Mouse (Mus musculus) heart, embryonic 15.5 days (tissue): ENCODE measurements around the gene Klri1. TPM values are rescaled to one million over a fixed set of nuclear protein-coding genes. Genes with fewer than 3 reads are reported as not detected.
"Not testable (repeated sequence)": the region's sequence is repeated elsewhere in the genome, so short reads cannot be mapped to it uniquely, and the experiment has no call there.

ENCODE experiments used
- ATAC-seq: fragments of 200-750 bp; cut with Nextera tagmentation; replicated peaks from 2 replicates; pipeline ENCODE4 v1.8.0; 2017; ENCODE audit warnings: low read depth, moderate TSS enrichment; ENCODE audit not compliant: insufficient number of reproducible peaks, insufficient read depth, low FRiP score
- H3K27ac ChIP-seq: fragments of 300-500 bp; sonication (generic); 2 replicates; pipeline ENCODE4 v1.5.1; 2015; ENCODE audit warnings: mild to moderate bottlenecking, inconsistent platforms
- H3K27me3 ChIP-seq: fragments of 300-500 bp; sonication (generic); 2 replicates; pipeline ENCODE4 v1.6.1; 2015; ENCODE audit warnings: inconsistent platforms
- H3K36me3 ChIP-seq: fragments of 300-500 bp; sonication (generic); 2 replicates; pipeline ENCODE4 v1.6.1; 2015; ENCODE audit warnings: mild to moderate bottlenecking, inconsistent platforms
- H3K4me1 ChIP-seq: fragments of 300-500 bp; sonication (generic); replicated peaks from 2 replicates; pipeline ENCODE4 v1.6.1; 2015; ENCODE audit warnings: inconsistent platforms
- H3K4me2 ChIP-seq: fragments of 300-500 bp; sonication (generic); 2 replicates; pipeline ENCODE4 v1.6.1; 2015; ENCODE audit warnings: inconsistent platforms, mild to moderate bottlenecking, moderate library complexity
- H3K4me3 ChIP-seq: fragments of 300-500 bp; sonication (generic); 2 replicates; pipeline ENCODE4 v1.5.1; 2015; ENCODE audit warnings: mild to moderate bottlenecking, inconsistent platforms
- H3K9ac ChIP-seq: fragments of 300-500 bp; sonication (generic); 2 replicates; pipeline ENCODE4 v1.6.1; 2015; ENCODE audit warnings: mild to moderate bottlenecking, inconsistent platforms
- H3K9me3 ChIP-seq: fragments of 300-500 bp; sonication (generic); replicated peaks from 2 replicates; pipeline ENCODE4 v1.6.1; 2016; ENCODE audit warnings: inconsistent platforms
- WGBS: fragments of 180-500 bp; shearing (Covaris S2); methylation state at CpG from one replicate; pipeline ENCODE4 v1.1.7; 2015; ENCODE audit warnings: mixed read lengths; 5-methylcytosine and 5-hydroxymethylcytosine counted together
- polyA plus RNA-seq: library from polyadenylated mRNA; unstranded; fragments of >200 nt; fragmentation: Nextera tagmentation; extraction: Ambion mirVana; gene quantifications from 2 replicates; pipeline ENCODE4 v1.2.1, GENCODE M21; 2015

Gene Klri1
- polyA plus RNA-seq, result 0.16 TPM in 1 of 2 replicates, not detected in the other

GRCm38 (mm10) chr6:129717032-129717431 is at the start of gene Klri1:
Gene Klri1, minus strand, starts transcription at chr6:129717132.
- no peak for ATAC-seq
- no peaks in the 10 kb centered on the region for H3K27me3 ChIP-seq
- H3K4me1 ChIP-seq, result no peaks in the 10 kb centered on the region
- no peak within 1 kb of the TSS for H3K4me2 ChIP-seq
- H3K36me3 ChIP-seq, result no peaks in the 10 kb centered on the region
- H3K9me3 ChIP-seq, result no peaks in the 10 kb centered on the region
- H3K4me3 ChIP-seq, result no peak within 1 kb of the TSS
- no peak within 1 kb of the TSS for H3K27ac ChIP-seq
- WGBS, result 73% methylated on average over 4 of the region's 4 CpGs
- no peak within 1 kb of the TSS for H3K9ac ChIP-seq

- H3K9ac ChIP-seq, result no peak overlapping the region
- 64% methylated on average over 3 of the region's 3 CpGs for WGBS
- H3K4me3 ChIP-seq, result no peak overlapping the region
- ATAC-seq, result no peak
- H3K36me3 ChIP-seq, result no peaks in the 10 kb centered on the region
- no peak overlapping the region for H3K27ac ChIP-seq
- H3K4me2 ChIP-seq, result no peak overlapping the region
- no peaks in the 10 kb centered on the region for H3K9me3 ChIP-seq
- H3K4me1 ChIP-seq, result no peaks in the 10 kb centered on the region
- H3K27me3 ChIP-seq, result no peaks in the 10 kb centered on the region
Observed at GRCm38 (mm10) chr6:129747654-129748032, 30.7 kb upstream of the Klri1 start.

GRCm38 (mm10) chr6:129747016-129747653 is 30.2 kb upstream of the Klri1 start:
- H3K4me1 ChIP-seq, result no peaks in the 10 kb centered on the region
- no peaks in the 10 kb centered on the region for H3K36me3 ChIP-seq
- no peak for ATAC-seq
- 73% methylated on average over 4 of the region's 4 CpGs for WGBS
- H3K9ac ChIP-seq, result no peak overlapping the region
- H3K4me2 ChIP-seq, result no peak overlapping the region
- H3K27me3 ChIP-seq, result no peaks in the 10 kb centered on the region
- no peak overlapping the region for H3K27ac ChIP-seq
- H3K9me3 ChIP-seq, result no peaks in the 10 kb centered on the region
- H3K4me3 ChIP-seq, result no peak overlapping the region

- H3K4me3 ChIP-seq, result no peak overlapping the region
- no peaks in the 10 kb centered on the region for H3K27me3 ChIP-seq
- H3K36me3 ChIP-seq, result no peaks in the 10 kb centered on the region
- no peaks in the 10 kb centered on the region for H3K9me3 ChIP-seq
- ATAC-seq, result no peak; the same call in 1 of the 2 replicates
- no peaks in the 10 kb centered on the region for H3K4me1 ChIP-seq
- no peak overlapping the region for H3K27ac ChIP-seq
- H3K4me2 ChIP-seq, result no peak overlapping the region
- no peak overlapping the region for H3K9ac ChIP-seq
- 48% methylated on average over 3 of the region's 3 CpGs for WGBS
Observed at GRCm38 (mm10) chr6:129746151-129746550, 29.2 kb upstream of the Klri1 start.

- no peaks in the 10 kb centered on the region for H3K4me1 ChIP-seq
- ATAC-seq, result no peak
- H3K4me2 ChIP-seq, result no peak within 1 kb of the TSS
- no peaks in the 10 kb centered on the region for H3K27me3 ChIP-seq
- no peaks in the 10 kb centered on the region for H3K9me3 ChIP-seq
- H3K27ac ChIP-seq, result no peak within 1 kb of the TSS
- H3K9ac ChIP-seq, result no peak within 1 kb of the TSS
- 51% methylated on average over 2 of the region's 2 CpGs for WGBS
- no peak within 1 kb of the TSS for H3K4me3 ChIP-seq
- no peaks in the 10 kb centered on the region for H3K36me3 ChIP-seq
Observed at GRCm38 (mm10) chr6:129740069-129740721, 23.3 kb upstream of the Klri1 start, which contains the start of gene Klri2. Gene Klri2, minus strand, starts transcription at chr6:129740484.

- H3K27me3 ChIP-seq, result no peaks in the 10 kb centered on the region
- no peak for ATAC-seq
- H3K4me1 ChIP-seq, result no peaks in the 10 kb centered on the region
- H3K4me2 ChIP-seq, result no peak overlapping the region
- no peaks in the 10 kb centered on the region for H3K36me3 ChIP-seq
- H3K9me3 ChIP-seq, result no peaks in the 10 kb centered on the region
- H3K27ac ChIP-seq, result no peak overlapping the region
- no peak overlapping the region for H3K4me3 ChIP-seq
- no peak overlapping the region for H3K9ac ChIP-seq
Observed at GRCm38 (mm10) chr6:129736414-129736813, 19.5 kb upstream of the Klri1 start.

- no peaks in the 10 kb centered on the region for H3K27me3 ChIP-seq
- no peak for ATAC-seq
- H3K4me2 ChIP-seq, result no peak overlapping the region
- WGBS, result 81% methylated on average over 1 of the region's 1 CpGs
- H3K4me1 ChIP-seq, result no peaks in the 10 kb centered on the region
- H3K36me3 ChIP-seq, result no peaks in the 10 kb centered on the region
- H3K9ac ChIP-seq, result no peak overlapping the region
- H3K27ac ChIP-seq, result no peak overlapping the region
- H3K9me3 ChIP-seq, result no peaks in the 10 kb centered on the region
- H3K4me3 ChIP-seq, result no peak overlapping the region
Observed at GRCm38 (mm10) chr6:129727237-129727636, 10.3 kb upstream of the Klri1 start.

- Histone ChIP-seq H3K4me2 (no peak overlapping the region), H3K27ac (no peak overlapping the region), H3K9me3 (no peaks in the 10 kb centered on the region), H3K4me3 (no peak overlapping the region), H3K4me1 (no peaks in the 10 kb centered on the region), H3K27me3 (no peaks in the 10 kb centered on the region), H3K9ac (no peak overlapping the region), H3K36me3 (no peaks in the 10 kb centered on the region)
- 58% methylated on average over 1 of the region's 1 CpGs for WGBS
- ATAC-seq, result 0 out of 2 replicates have a peak, but pooled peaks have one; percentile 22
Observed at GRCm38 (mm10) chr6:129721390-129721789, 4.5 kb upstream of the Klri1 start.

GRCm38 (mm10) chr6:129720487-129720886 is 3.6 kb upstream of the Klri1 start:
- no peaks in the 10 kb centered on the region for H3K4me1 ChIP-seq
- H3K9me3 ChIP-seq, result no peaks in the 10 kb centered on the region
- H3K27me3 ChIP-seq, result no peaks in the 10 kb centered on the region
- H3K36me3 ChIP-seq, result no peaks in the 10 kb centered on the region
- H3K9ac ChIP-seq, result no peak overlapping the region
- no peak overlapping the region for H3K4me3 ChIP-seq
- WGBS, result 26% methylated on average over 3 of the region's 3 CpGs
- no peak overlapping the region for H3K27ac ChIP-seq
- H3K4me2 ChIP-seq, result no peak overlapping the region
- ATAC-seq, result no peak

- Histone ChIP-seq H3K4me1 (no peaks in the 10 kb centered on the region), H3K9me3 (no peaks in the 10 kb centered on the region), H3K9ac (no peak overlapping the region), H3K27ac (no peak overlapping the region), H3K4me2 (no peak overlapping the region), H3K27me3 (no peaks in the 10 kb centered on the region), H3K4me3 (no peak overlapping the region), H3K36me3 (no peaks in the 10 kb centered on the region)
- no peak for ATAC-seq
- WGBS, result 17% methylated on average over 1 of the region's 1 CpGs
Observed at GRCm38 (mm10) chr6:129713566-129713965, 3.4 kb downstream of the Klri1 start.

GRCm38 (mm10) chr6:129691436-129691835 is 25.5 kb downstream of the Klri1 start:
- H3K4me1 ChIP-seq, H3K9me3 ChIP-seq, H3K36me3 ChIP-seq, H3K27ac ChIP-seq, H3K9ac ChIP-seq, H3K27me3 ChIP-seq, ATAC-seq, H3K4me2 ChIP-seq, H3K4me3 ChIP-seq: not testable (repeated sequence)
- 49% methylated on average over 10 of the region's 10 CpGs for WGBS

- H3K9ac ChIP-seq, result no peak overlapping the region
- H3K27ac ChIP-seq, result no peak overlapping the region
- no peaks in the 10 kb centered on the region for H3K9me3 ChIP-seq
- 39% methylated on average over 1 of the region's 1 CpGs for WGBS
- no peaks in the 10 kb centered on the region for H3K27me3 ChIP-seq
- H3K36me3 ChIP-seq, result no peaks in the 10 kb centered on the region
- no peak overlapping the region for H3K4me3 ChIP-seq
- no peaks in the 10 kb centered on the region for H3K4me1 ChIP-seq
- no peak overlapping the region for H3K4me2 ChIP-seq
- ATAC-seq, result no peak
Observed at GRCm38 (mm10) chr6:129680379-129680778, 36.6 kb downstream of the Klri1 start.
